Mouse (Mus musculus): ENCODE data around the gene Rgs12. TPM values are rescaled to one million over a fixed set of nuclear protein-coding genes. Genes with fewer than 3 reads are reported as not detected.

The Rgs12 gene
- polyA plus RNA-seq, 1 experiment = 50.6 TPM

- TF ChIP-seq MYOD1 (IDR thresholded peaks at IDR 0.05; ENCODE audit: control insufficient read depth, insufficient read length, low read depth) (peak; percentile 76), MAX (IDR thresholded peaks at IDR 0.05) (no peak), USF1 (IDR thresholded peaks at IDR 0.05; ENCODE audit: low read depth) (peak; percentile 48), FOSL1 (IDR thresholded peaks at IDR 0.05; ENCODE audit: insufficient read depth, low read length, poor library complexity, severe bottlenecking) (no peak), CEBPB (IDR thresholded peaks at IDR 0.05; ENCODE audit: low read depth) (peak; percentile 36), CTCF (IDR thresholded peaks at IDR 0.05; ENCODE audit: control insufficient read depth, insufficient read depth, insufficient read length) (no peak)
- Histone ChIP-seq H3K79me3 (ENCODE audit: low read depth) (no peaks in the 10 kb centered on the region), H3K79me2 (ENCODE audit: control insufficient read depth, insufficient read depth) (no peaks in the 10 kb centered on the region), H3K27me3 (ENCODE audit: control insufficient read depth, insufficient read depth, insufficient read length) (no peaks in the 10 kb centered on the region), H3K4me3 (ENCODE audit: insufficient read depth, poor library complexity, severe bottlenecking) (no peak overlapping the region), H3K36me3 (ENCODE audit: control insufficient read depth, insufficient read depth) (no peaks in the 10 kb centered on the region), H3ac (ENCODE audit: control insufficient read depth, insufficient read length, low read depth) (no peak overlapping the region)
These were observed 105.4 kb downstream of the Rgs12 start for GRCm38 (mm10) chr5:35054628-35055027.

GRCm38 (mm10) chr5:35055076-35055475 is 105.8 kb downstream of the Rgs12 start:
- no peaks in the 10 kb centered on the region for H3K79me2 ChIP-seq (ENCODE audit: control insufficient read depth, insufficient read depth)
- no peaks in the 10 kb centered on the region for H3K27me3 ChIP-seq (ENCODE audit: control insufficient read depth, insufficient read depth, insufficient read length)
- no peaks in the 10 kb centered on the region for H3K36me3 ChIP-seq (ENCODE audit: control insufficient read depth, insufficient read depth)
- H3K4me3 ChIP-seq (ENCODE audit: insufficient read depth, poor library complexity, severe bottlenecking) = no peak overlapping the region
- TF ChIP-seq MYOD1 (IDR thresholded peaks at IDR 0.05; ENCODE audit: control insufficient read depth, insufficient read length, low read depth) (peak; percentile 86), USF1 (IDR thresholded peaks at IDR 0.05; ENCODE audit: low read depth) (no peak), MYOG (IDR thresholded peaks at IDR 0.05; ENCODE audit: control insufficient read depth, extremely low read depth, insufficient read length) (no peak), MAX (IDR thresholded peaks at IDR 0.05) (no peak)
- no peak overlapping the region for H3ac ChIP-seq (ENCODE audit: control insufficient read depth, insufficient read length, low read depth)
- no peaks in the 10 kb centered on the region for H3K79me3 ChIP-seq (ENCODE audit: low read depth)

- no peaks in the 10 kb centered on the region for H3K79me3 ChIP-seq (ENCODE audit: low read depth)
- no peak for TF ChIP-seq USF1 (IDR thresholded peaks at IDR 0.05; ENCODE audit: low read depth)
- TF ChIP-seq CTCF (IDR thresholded peaks at IDR 0.05; ENCODE audit: control insufficient read depth, insufficient read depth, insufficient read length) = peak; percentile 20
- TF ChIP-seq MYOG (IDR thresholded peaks at IDR 0.05; ENCODE audit: control insufficient read depth, extremely low read depth, insufficient read length) = no peak
- no peaks in the 10 kb centered on the region for H3K79me2 ChIP-seq (ENCODE audit: control insufficient read depth, insufficient read depth)
- no peaks in the 10 kb centered on the region for H3K36me3 ChIP-seq (ENCODE audit: control insufficient read depth, insufficient read depth)
- H3ac ChIP-seq (ENCODE audit: control insufficient read depth, insufficient read length, low read depth) = peak within 1 kb of the TSS; percentile 55
- H3K27me3 ChIP-seq (ENCODE audit: control insufficient read depth, insufficient read depth, insufficient read length) = no peaks in the 10 kb centered on the region
- H3K4me3 ChIP-seq (ENCODE audit: insufficient read depth, poor library complexity, severe bottlenecking) = peak within 1 kb of the TSS; percentile 28
These were observed 107.6 kb downstream of the Rgs12 start, which contains the start of gene Dok7 for GRCm38 (mm10) chr5:35056604-35057432. Gene Dok7 (plus strand): TSS chr5:35056766.

GRCm38 (mm10) chr5:35057582-35057981 is 108.3 kb downstream of the Rgs12 start:
- H3K4me3 ChIP-seq (ENCODE audit: insufficient read depth, poor library complexity, severe bottlenecking) = peak overlapping the region; percentile 28
- TF ChIP-seq MYOD1 (IDR thresholded peaks at IDR 0.05; ENCODE audit: control insufficient read depth, insufficient read length, low read depth) = peak; percentile 48
- TF ChIP-seq MYOG (IDR thresholded peaks at IDR 0.05; ENCODE audit: control insufficient read depth, extremely low read depth, insufficient read length) = no peak
- peak overlapping the region; percentile 19 for H3ac ChIP-seq (ENCODE audit: control insufficient read depth, insufficient read length, low read depth)
- H3K27me3 ChIP-seq (ENCODE audit: control insufficient read depth, insufficient read depth, insufficient read length) = no peaks in the 10 kb centered on the region
- no peaks in the 10 kb centered on the region for H3K79me3 ChIP-seq (ENCODE audit: low read depth)
- no peaks in the 10 kb centered on the region for H3K79me2 ChIP-seq (ENCODE audit: control insufficient read depth, insufficient read depth)
- no peaks in the 10 kb centered on the region for H3K36me3 ChIP-seq (ENCODE audit: control insufficient read depth, insufficient read depth)

GRCm38 (mm10) chr5:35058216-35058615 is 109.0 kb downstream of the Rgs12 start:
- no peak overlapping the region for H3ac ChIP-seq (ENCODE audit: control insufficient read depth, insufficient read length, low read depth)
- H3K36me3 ChIP-seq (ENCODE audit: control insufficient read depth, insufficient read depth) = no peaks in the 10 kb centered on the region
- no peak for TF ChIP-seq USF1 (IDR thresholded peaks at IDR 0.05; ENCODE audit: low read depth)
- no peak for TF ChIP-seq FOSL1 (IDR thresholded peaks at IDR 0.05; ENCODE audit: insufficient read depth, low read length, poor library complexity, severe bottlenecking)
- TF ChIP-seq MAX (IDR thresholded peaks at IDR 0.05) = no peak
- TF ChIP-seq MYOD1 (IDR thresholded peaks at IDR 0.05; ENCODE audit: control insufficient read depth, insufficient read length, low read depth) = no peak
- no peak for TF ChIP-seq MYOG (IDR thresholded peaks at IDR 0.05; ENCODE audit: control insufficient read depth, extremely low read depth, insufficient read length)
- TF ChIP-seq CTCF (IDR thresholded peaks at IDR 0.05; ENCODE audit: control insufficient read depth, insufficient read depth, insufficient read length) = no peak
- TF ChIP-seq CEBPB (IDR thresholded peaks at IDR 0.05; ENCODE audit: low read depth) = no peak
- H3K27me3 ChIP-seq (ENCODE audit: control insufficient read depth, insufficient read depth, insufficient read length) = no peaks in the 10 kb centered on the region
- H3K4me3 ChIP-seq (ENCODE audit: insufficient read depth, poor library complexity, severe bottlenecking) = no peak overlapping the region
- no peaks in the 10 kb centered on the region for H3K79me3 ChIP-seq (ENCODE audit: low read depth)
- no peaks in the 10 kb centered on the region for H3K79me2 ChIP-seq (ENCODE audit: control insufficient read depth, insufficient read depth)

- no peaks in the 10 kb centered on the region for H3K79me2 ChIP-seq (ENCODE audit: control insufficient read depth, insufficient read depth)
- H3K27me3 ChIP-seq (ENCODE audit: control insufficient read depth, insufficient read depth, insufficient read length) = no peaks in the 10 kb centered on the region
- H3K4me3 ChIP-seq (ENCODE audit: insufficient read depth, poor library complexity, severe bottlenecking) = no peak overlapping the region
- TF ChIP-seq MAX (IDR thresholded peaks at IDR 0.05) (no peak), MYOG (IDR thresholded peaks at IDR 0.05; ENCODE audit: control insufficient read depth, extremely low read depth, insufficient read length) (no peak), CEBPB (IDR thresholded peaks at IDR 0.05; ENCODE audit: low read depth) (no peak), USF1 (IDR thresholded peaks at IDR 0.05; ENCODE audit: low read depth) (no peak), MYOD1 (IDR thresholded peaks at IDR 0.05; ENCODE audit: control insufficient read depth, insufficient read length, low read depth) (no peak), FOSL1 (IDR thresholded peaks at IDR 0.05; ENCODE audit: insufficient read depth, low read length, poor library complexity, severe bottlenecking) (no peak), CTCF (IDR thresholded peaks at IDR 0.05; ENCODE audit: control insufficient read depth, insufficient read depth, insufficient read length) (no peak)
- no peaks in the 10 kb centered on the region for H3K79me3 ChIP-seq (ENCODE audit: low read depth)
- no peak overlapping the region for H3ac ChIP-seq (ENCODE audit: control insufficient read depth, insufficient read length, low read depth)
- H3K36me3 ChIP-seq (ENCODE audit: control insufficient read depth, insufficient read depth) = no peaks in the 10 kb centered on the region
These were observed 110.9 kb downstream of the Rgs12 start for GRCm38 (mm10) chr5:35060098-35060497.
